Mouse (Mus musculus): ENCODE results near the gene Pi4k2a. TPM values are rescaled to one million over a fixed set of nuclear protein-coding genes. Genes with fewer than 3 reads are reported as not detected.
A peak's percentile ranks its signal among the peaks of the same experiment; 100 is the strongest.

Gene Pi4k2a
- polyA plus RNA-seq (2012; rRNA removed), result 29.1 and 34.8 TPM in 2 replicates

GRCm38 (mm10) chr19:42089748-42090595, at the start of gene Pi4k2a:
TSS of gene Pi4k2a (plus strand) at chr19:42090470.
- peak; percentile 97 for DNase-seq
- TF ChIP-seq CTCF (IDR thresholded peaks at IDR 0.05; ENCODE audit: insufficient read depth, low read length) (no peak), POLR2A (IDR thresholded peaks at IDR 0.05; ENCODE audit: borderline replicate concordance, extremely low read depth, low read depth, low read length) (peak; percentile 73; the same call in 1 of the 2 replicates)
- H3K4me1 ChIP-seq (ENCODE audit: control insufficient read depth, insufficient read depth, low read length), result peaks cover 9% of the 10 kb centered on the region; the same call in 1 of the 2 replicates
- peak within 1 kb of the TSS; percentile 88 for H3K4me3 ChIP-seq (replicated peaks; ENCODE audit: extremely low read depth, low read depth, low read length)
- WGBS, result under 1% methylated on average over 52 of the region's 55 CpGs

DNA sequence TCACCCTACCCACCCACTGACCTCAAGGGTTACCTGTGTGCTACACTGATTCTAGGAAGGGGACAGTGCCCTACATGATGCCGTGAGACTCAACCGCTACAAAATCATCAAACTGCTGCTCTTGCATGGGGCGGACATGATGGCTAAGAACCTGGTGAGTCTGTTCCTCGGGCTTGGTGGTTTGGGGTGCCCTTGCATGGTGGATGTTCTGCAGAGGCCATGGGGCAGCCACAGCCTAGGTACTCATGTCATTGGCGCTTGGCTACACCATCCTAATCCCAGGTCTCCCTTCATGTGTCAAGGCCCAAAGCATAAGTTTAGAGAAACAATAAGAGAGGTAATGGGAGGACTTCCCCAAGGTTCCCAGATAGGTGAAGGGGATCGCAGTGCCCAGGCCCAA, 46.3 kb upstream of the Pi4k2a start:
- Histone ChIP-seq H3K4me1 (ENCODE audit: control insufficient read depth, insufficient read depth, low read length) (peaks cover 4% of the 10 kb centered on the region), H3K4me3 (replicated peaks; ENCODE audit: extremely low read depth, low read depth, low read length) (no peak overlapping the region)
- TF ChIP-seq POLR2A (IDR thresholded peaks at IDR 0.05; ENCODE audit: borderline replicate concordance, extremely low read depth, low read depth, low read length), result no peak
- no peak for TF ChIP-seq CTCF (IDR thresholded peaks at IDR 0.05; ENCODE audit: insufficient read depth, low read length)
- WGBS, result 96% methylated on average over 6 of the region's 6 CpGs
- DNase-seq, result no peak

DNA sequence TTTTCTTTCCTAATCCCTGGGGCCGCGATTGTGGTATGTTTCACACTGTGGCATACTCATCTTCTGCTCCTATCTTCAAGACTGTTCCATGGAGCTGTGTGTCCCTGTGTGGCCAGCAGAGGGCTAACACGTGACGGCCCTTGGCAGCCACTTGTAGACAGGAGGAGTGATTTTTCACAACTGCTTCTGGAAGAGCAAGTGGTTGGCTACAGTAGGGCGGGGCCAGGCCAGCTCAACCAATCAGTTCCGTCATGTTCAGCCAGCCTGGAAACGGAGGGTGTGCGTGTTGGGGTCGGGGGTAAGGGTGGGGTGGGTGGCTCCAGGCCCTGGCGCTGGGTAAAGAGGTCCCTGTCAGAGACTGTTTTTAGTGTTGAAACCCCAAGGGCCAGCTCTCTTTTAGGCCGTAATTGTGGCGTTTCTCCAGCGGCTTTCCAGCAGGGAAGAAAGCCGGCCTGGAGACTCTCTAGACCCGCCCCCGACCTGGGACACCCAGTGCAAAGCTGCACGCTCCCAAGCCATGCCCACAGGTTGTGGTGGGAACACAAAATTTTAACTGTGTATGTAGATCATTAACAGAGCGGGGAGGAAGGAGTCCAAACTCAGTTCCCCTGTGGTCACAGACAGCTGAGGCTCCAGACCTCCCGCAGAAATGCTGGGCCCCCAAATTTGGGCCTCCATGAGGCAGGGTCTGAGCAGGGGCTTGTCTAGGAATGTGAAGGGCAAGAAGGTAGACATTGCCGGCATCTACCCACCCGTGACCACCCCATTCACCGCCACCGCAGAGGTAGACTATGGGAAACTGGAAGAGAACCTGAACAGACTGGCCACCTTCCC, 44.8 kb upstream of the Pi4k2a start, which contains the start of gene Hoga1:
Hoga1 (plus strand) TSS at position 342 of the 834 bp plus-strand sequence.
- Histone ChIP-seq H3K4me1 (ENCODE audit: control insufficient read depth, insufficient read depth, low read length) (peaks cover 4% of the 10 kb centered on the region), H3K4me3 (replicated peaks; ENCODE audit: extremely low read depth, low read depth, low read length) (peak within 1 kb of the TSS; percentile 60)
- TF ChIP-seq CTCF (IDR thresholded peaks at IDR 0.05; ENCODE audit: insufficient read depth, low read length) (peak; percentile 90), POLR2A (IDR thresholded peaks at IDR 0.05; ENCODE audit: borderline replicate concordance, extremely low read depth, low read depth, low read length) (peak; percentile 54; the same call in 1 of the 2 replicates)
- peak; percentile 72 for DNase-seq
- 20% methylated on average over 23 of the region's 23 CpGs for WGBS

- DNase-seq, result no peak
- WGBS, result 92% methylated on average over 1 of the region's 1 CpGs
Observed at GRCm38 (mm10) chr19:42050251-42050650, 40.0 kb upstream of the Pi4k2a start.

DNA sequence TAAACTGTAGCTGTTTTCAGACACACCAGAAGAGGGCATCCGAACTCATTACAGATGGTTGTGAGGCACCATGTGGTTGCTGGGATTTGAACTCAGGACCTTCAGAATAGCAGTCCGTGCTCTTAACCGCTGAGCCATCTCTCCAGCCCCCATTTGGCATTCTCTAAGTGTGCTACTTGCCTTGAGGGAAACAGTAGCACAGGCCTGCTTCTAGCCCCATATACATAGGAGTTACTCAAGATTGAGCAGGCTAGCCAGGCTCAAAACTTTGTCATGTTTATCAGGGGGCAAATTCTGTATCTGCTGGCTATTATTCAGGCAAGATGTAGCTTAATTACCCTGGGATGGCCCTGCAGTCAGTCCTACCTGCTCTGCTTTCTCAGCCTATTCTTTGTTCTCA, 38.9 kb upstream of the Pi4k2a start:
- no peak for DNase-seq
- no peak overlapping the region for H3K4me3 ChIP-seq (replicated peaks; ENCODE audit: extremely low read depth, low read depth, low read length)
- H3K4me1 ChIP-seq (ENCODE audit: control insufficient read depth, insufficient read depth, low read length), result no peaks in the 10 kb centered on the region
- 82% methylated on average over 3 of the region's 3 CpGs for WGBS
- TF ChIP-seq CTCF (IDR thresholded peaks at IDR 0.05; ENCODE audit: insufficient read depth, low read length), result no peak
- no peak for TF ChIP-seq POLR2A (IDR thresholded peaks at IDR 0.05; ENCODE audit: borderline replicate concordance, extremely low read depth, low read depth, low read length)

More at GRCm38 (mm10) chr19:42050251-42050650, 40.0 kb upstream of the Pi4k2a start:
- Histone ChIP-seq H3K4me1 (ENCODE audit: control insufficient read depth, insufficient read depth, low read length) (peaks cover 4% of the 10 kb centered on the region), H3K4me3 (replicated peaks; ENCODE audit: extremely low read depth, low read depth, low read length) (no peak overlapping the region)
- TF ChIP-seq CTCF (IDR thresholded peaks at IDR 0.05; ENCODE audit: insufficient read depth, low read length) (no peak), POLR2A (IDR thresholded peaks at IDR 0.05; ENCODE audit: borderline replicate concordance, extremely low read depth, low read depth, low read length) (no peak)

DNA sequence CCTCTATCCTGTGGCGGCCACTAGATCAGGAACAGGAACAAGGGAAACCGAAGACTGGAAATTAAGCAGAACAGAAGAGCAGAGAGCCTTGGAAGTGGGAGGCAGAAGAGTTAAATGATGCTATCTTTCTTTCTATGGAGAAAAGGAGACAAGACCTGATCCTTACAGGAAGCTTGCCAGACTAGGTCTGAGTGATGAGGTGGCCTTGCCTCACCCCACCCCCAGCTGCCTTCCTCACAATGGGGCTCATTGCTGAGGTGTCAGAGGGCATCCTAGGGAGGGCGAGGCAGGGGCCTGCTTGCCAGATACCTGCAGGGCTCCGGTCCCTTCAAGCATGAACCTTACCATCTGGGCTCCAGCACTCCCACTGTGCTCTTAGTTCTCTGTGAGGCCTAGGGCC, 38.3 kb upstream of the Pi4k2a start, which contains the start of gene 4933411K16Rik:
4933411K16Rik (plus strand) TSS at position 301 of the 400 bp plus-strand sequence.
- H3K4me1 ChIP-seq (ENCODE audit: control insufficient read depth, insufficient read depth, low read length), result no peaks in the 10 kb centered on the region
- no peak for DNase-seq
- TF ChIP-seq CTCF (IDR thresholded peaks at IDR 0.05; ENCODE audit: insufficient read depth, low read length) (no peak), POLR2A (IDR thresholded peaks at IDR 0.05; ENCODE audit: borderline replicate concordance, extremely low read depth, low read depth, low read length) (no peak)
- WGBS, result 86% methylated on average over 4 of the region's 4 CpGs
- no peak within 1 kb of the TSS for H3K4me3 ChIP-seq (replicated peaks; ENCODE audit: extremely low read depth, low read depth, low read length)

GRCm38 (mm10) chr19:42054255-42054654, 36.0 kb upstream of the Pi4k2a start:
- no peaks in the 10 kb centered on the region for H3K4me1 ChIP-seq (ENCODE audit: control insufficient read depth, insufficient read depth, low read length)
- H3K4me3 ChIP-seq (replicated peaks; ENCODE audit: extremely low read depth, low read depth, low read length), result no peak overlapping the region
- WGBS, result 54% methylated on average over 6 of the region's 6 CpGs
- TF ChIP-seq POLR2A (IDR thresholded peaks at IDR 0.05; ENCODE audit: borderline replicate concordance, extremely low read depth, low read depth, low read length) (no peak), CTCF (IDR thresholded peaks at IDR 0.05; ENCODE audit: insufficient read depth, low read length) (no peak)
- peak; percentile 23 for DNase-seq

DNA sequence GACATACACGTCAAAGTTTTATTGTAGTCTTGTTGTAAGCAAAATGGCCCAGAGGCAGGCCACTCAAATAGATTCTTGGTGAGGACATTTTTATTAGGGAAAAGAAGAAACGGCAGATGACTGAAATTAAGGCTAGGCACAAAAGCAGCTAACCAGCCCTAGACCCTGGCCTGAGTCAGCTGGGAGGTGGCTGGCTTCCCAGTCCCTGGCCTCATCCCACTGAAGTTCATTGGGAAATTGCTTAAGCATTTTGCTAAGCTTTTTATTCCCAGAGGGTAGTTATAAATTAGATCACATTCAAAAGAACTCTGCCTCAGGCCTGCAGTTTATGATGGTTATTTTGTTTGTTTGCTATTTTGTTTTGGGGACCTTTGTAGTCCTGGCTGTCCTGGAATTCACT, 34.4 kb upstream of the Pi4k2a start:
- no peaks in the 10 kb centered on the region for H3K4me1 ChIP-seq (ENCODE audit: control insufficient read depth, insufficient read depth, low read length)
- DNase-seq, result no peak
- WGBS, result 77% methylated on average over 2 of the region's 2 CpGs
- TF ChIP-seq POLR2A (IDR thresholded peaks at IDR 0.05; ENCODE audit: borderline replicate concordance, extremely low read depth, low read depth, low read length) (no peak), CTCF (IDR thresholded peaks at IDR 0.05; ENCODE audit: insufficient read depth, low read length) (no peak)
- H3K4me3 ChIP-seq (replicated peaks; ENCODE audit: extremely low read depth, low read depth, low read length), result no peak overlapping the region

- Histone ChIP-seq H3K4me3 (replicated peaks; ENCODE audit: extremely low read depth, low read depth, low read length) (no peak overlapping the region), H3K4me1 (ENCODE audit: control insufficient read depth, insufficient read depth, low read length) (no peaks in the 10 kb centered on the region)
- TF ChIP-seq POLR2A (IDR thresholded peaks at IDR 0.05; ENCODE audit: borderline replicate concordance, extremely low read depth, low read depth, low read length) (no peak), CTCF (IDR thresholded peaks at IDR 0.05; ENCODE audit: insufficient read depth, low read length) (no peak)
- no peak for DNase-seq
- 78% methylated on average over 6 of the region's 6 CpGs for WGBS
Observed at GRCm38 (mm10) chr19:42056719-42057409, 33.4 kb upstream of the Pi4k2a start.

All from lung, adult 2 months (tissue).